Mouse (Mus musculus): ENCODE measurements at regions not wholly inside any gene's neighbourhood (a gene's known extent, or its start where the extent isn't known, plus 50 kb on each side); places are given as distances from the start of the nearest gene placed in this dataset.

GRCm38 (mm10) chr7:129514619-129515018, 77.0 kb upstream of the Wdr11 start:
- TF ChIP-seq EP300 (IDR thresholded peaks at IDR 0.05; ENCODE audit: insufficient read depth, low read depth, low read length) (no peak), POLR2A (IDR thresholded peaks at IDR 0.05; ENCODE audit: insufficient read depth, low read depth, low read length) (no peak), CTCF (IDR thresholded peaks at IDR 0.05) (no peak)

Measured in heart, adult 2 months (tissue).